Mouse (Mus musculus) stomach, embryonic 15.5 days (tissue): Measurements from ENCODE around the gene Capn8. TPM values are rescaled to one million over a fixed set of nuclear protein-coding genes. Genes with fewer than 3 reads are reported as not detected.
A peak's percentile ranks its signal among the peaks of the same experiment; 100 is the strongest.
"Not testable (repeated sequence)": the region's sequence is repeated elsewhere in the genome, so short reads cannot be mapped to it uniquely, and the experiment has no call there.

Source experiments
- ATAC-seq: fragments of 200-750 bp; cut with Nextera tagmentation; 2 replicates; pipeline ENCODE4 v1.8.0; 2017; ENCODE audit warnings: low read depth, moderate number of reproducible peaks, moderate TSS enrichment; ENCODE audit not compliant: insufficient read depth, low FRiP score
- H3K27ac ChIP-seq: fragments of 300-500 bp; sonication (generic); 2 replicates; pipeline ENCODE4 v1.5.1; 2015; ENCODE audit warnings: mild to moderate bottlenecking, inconsistent platforms
- H3K27me3 ChIP-seq: fragments of 300-500 bp; sonication (generic); replicated peaks from 2 replicates; pipeline ENCODE4 v1.6.1; 2015; ENCODE audit warnings: inconsistent platforms
- H3K36me3 ChIP-seq: fragments of 300-500 bp; sonication (generic); 2 replicates; pipeline ENCODE4 v1.6.1; 2015; ENCODE audit warnings: inconsistent platforms
- H3K4me1 ChIP-seq: fragments of 300-500 bp; sonication (generic); 2 replicates; pipeline ENCODE4 v1.6.1; 2015; ENCODE audit warnings: inconsistent platforms
- H3K4me2 ChIP-seq: fragments of 300-500 bp; sonication (generic); 2 replicates; pipeline ENCODE4 v1.6.1; 2015; ENCODE audit warnings: mild to moderate bottlenecking, inconsistent platforms
- H3K4me3 ChIP-seq: fragments of 300-500 bp; sonication (generic); replicated peaks from 2 replicates; pipeline ENCODE4 v1.5.1; 2015; ENCODE audit warnings: inconsistent platforms
- H3K9ac ChIP-seq: fragments of 300-500 bp; sonication (generic); 2 replicates; pipeline ENCODE4 v1.6.1; 2015; ENCODE audit warnings: inconsistent platforms
- H3K9me3 ChIP-seq: fragments of 300-500 bp; sonication (generic); 2 replicates; pipeline ENCODE4 v1.6.1; 2016; ENCODE audit warnings: inconsistent platforms
- WGBS: fragments of 180-500 bp; shearing (Covaris S2); methylation state at CpG from one replicate; pipeline ENCODE4 v1.1.7; 2015; 5-methylcytosine and 5-hydroxymethylcytosine counted together
- polyA plus RNA-seq: library from polyadenylated mRNA; unstranded; fragments of >200 nt; fragmentation: Nextera tagmentation; extraction: Ambion mirVana; gene quantifications from 2 replicates; pipeline ENCODE4 v1.2.1, GENCODE M21; 2015

Capn8 gene
- polyA plus RNA-seq, 1 experiment from 2014 or later = 2.2 TPM

GRCm38 (mm10) chr1:182629228-182629627, 64.4 kb downstream of the Capn8 start:
- Histone ChIP-seq H3K27ac (no peak overlapping the region), H3K4me3 (no peak overlapping the region), H3K4me1 (no peaks in the 10 kb centered on the region), H3K36me3 (no peaks in the 10 kb centered on the region), H3K9me3 (no peaks in the 10 kb centered on the region), H3K9ac (no peak overlapping the region), H3K27me3 (no peaks in the 10 kb centered on the region), H3K4me2 (no peak overlapping the region)
- WGBS = 84% methylated on average over 4 of the region's 4 CpGs
- ATAC-seq = no peak

- no peaks in the 10 kb centered on the region for H3K27me3 ChIP-seq
- no peaks in the 10 kb centered on the region for H3K36me3 ChIP-seq
- H3K27ac ChIP-seq = no peak overlapping the region
- H3K4me1 ChIP-seq = no peaks in the 10 kb centered on the region
- no peaks in the 10 kb centered on the region for H3K9me3 ChIP-seq
- H3K4me2 ChIP-seq = no peak overlapping the region
- WGBS = 73% methylated on average over 12 of the region's 12 CpGs
- ATAC-seq = no peak; the same call in 1 of the 2 replicates
- no peak overlapping the region for H3K4me3 ChIP-seq
- H3K9ac ChIP-seq = no peak overlapping the region
Observed at GRCm38 (mm10) chr1:182633712-182634294, 69.0 kb downstream of the Capn8 start.

- no peaks in the 10 kb centered on the region; the same call in 1 of the 2 replicates for H3K4me1 ChIP-seq
- H3K27ac ChIP-seq = no peak overlapping the region
- no peaks in the 10 kb centered on the region for H3K27me3 ChIP-seq
- no peak for ATAC-seq
- H3K4me3 ChIP-seq = no peak overlapping the region
- H3K4me2 ChIP-seq = no peak overlapping the region
- no peak overlapping the region for H3K9ac ChIP-seq
- no peaks in the 10 kb centered on the region for H3K9me3 ChIP-seq
- H3K36me3 ChIP-seq = no peaks in the 10 kb centered on the region
- 52% methylated on average over 7 of the region's 7 CpGs for WGBS
Observed at GRCm38 (mm10) chr1:182639016-182639415, 74.2 kb downstream of the Capn8 start.

- Histone ChIP-seq H3K9me3 (no peaks in the 10 kb centered on the region), H3K9ac (no peak overlapping the region), H3K27me3 (no peaks in the 10 kb centered on the region), H3K4me3 (no peak overlapping the region), H3K4me1 (no peaks in the 10 kb centered on the region; the same call in 1 of the 2 replicates), H3K36me3 (no peaks in the 10 kb centered on the region), H3K4me2 (no peak overlapping the region), H3K27ac (no peak overlapping the region)
- WGBS = 84% methylated on average over 5 of the region's 5 CpGs
- ATAC-seq = no peak
Observed at GRCm38 (mm10) chr1:182639456-182639855, 74.6 kb downstream of the Capn8 start.

GRCm38 (mm10) chr1:182640094-182640493, 75.3 kb downstream of the Capn8 start:
- no peak for ATAC-seq
- no peaks in the 10 kb centered on the region for H3K9me3 ChIP-seq
- H3K4me2 ChIP-seq = no peak overlapping the region
- H3K4me3 ChIP-seq = no peak overlapping the region
- no peaks in the 10 kb centered on the region for H3K36me3 ChIP-seq
- H3K4me1 ChIP-seq = peaks cover 4% of the 10 kb centered on the region
- no peaks in the 10 kb centered on the region for H3K27me3 ChIP-seq
- H3K27ac ChIP-seq = no peak overlapping the region
- H3K9ac ChIP-seq = no peak overlapping the region
- 69% methylated on average over 4 of the region's 4 CpGs for WGBS

- no peak overlapping the region for H3K4me2 ChIP-seq
- H3K27me3 ChIP-seq = no peaks in the 10 kb centered on the region
- H3K4me1 ChIP-seq = peaks cover 6% of the 10 kb centered on the region
- ATAC-seq = no peak
- H3K36me3 ChIP-seq = no peaks in the 10 kb centered on the region
- H3K9me3 ChIP-seq = no peaks in the 10 kb centered on the region
- no peak overlapping the region for H3K27ac ChIP-seq
- 50% methylated on average over 2 of the region's 2 CpGs for WGBS
- no peak overlapping the region for H3K9ac ChIP-seq
- H3K4me3 ChIP-seq = no peak overlapping the region
Observed at GRCm38 (mm10) chr1:182642779-182643178, 78.0 kb downstream of the Capn8 start.

GRCm38 (mm10) chr1:182644418-182644817, 79.6 kb downstream of the Capn8 start:
- not testable (repeated sequence) for H3K4me2 ChIP-seq, H3K4me3 ChIP-seq, H3K36me3 ChIP-seq, H3K27me3 ChIP-seq, H3K9me3 ChIP-seq, H3K27ac ChIP-seq, ATAC-seq, H3K9ac ChIP-seq, H3K4me1 ChIP-seq
- 93% methylated on average over 8 of the region's 8 CpGs for WGBS

GRCm38 (mm10) chr1:182645211-182645668, 80.4 kb downstream of the Capn8 start:
- no peak overlapping the region for H3K9ac ChIP-seq
- no peak overlapping the region for H3K27ac ChIP-seq
- ATAC-seq = peak; percentile 50; the same call in 1 of the 2 replicates
- no peak overlapping the region for H3K4me3 ChIP-seq
- no peaks in the 10 kb centered on the region for H3K9me3 ChIP-seq
- no peaks in the 10 kb centered on the region for H3K27me3 ChIP-seq
- WGBS = 24% methylated on average over 6 of the region's 6 CpGs
- H3K36me3 ChIP-seq = no peaks in the 10 kb centered on the region
- no peak overlapping the region for H3K4me2 ChIP-seq
- peaks cover 6% of the 10 kb centered on the region for H3K4me1 ChIP-seq

- Histone ChIP-seq H3K27ac (no peak overlapping the region), H3K4me1 (peaks cover 6% of the 10 kb centered on the region), H3K4me3 (no peak overlapping the region), H3K27me3 (no peaks in the 10 kb centered on the region), H3K9me3 (no peaks in the 10 kb centered on the region), H3K36me3 (no peaks in the 10 kb centered on the region), H3K4me2 (no peak overlapping the region), H3K9ac (no peak overlapping the region)
- WGBS = 63% methylated on average over 3 of the region's 3 CpGs
- no peak for ATAC-seq
Observed at GRCm38 (mm10) chr1:182646796-182647195, 82.0 kb downstream of the Capn8 start.

GRCm38 (mm10) chr1:182657760-182658159, 93.0 kb downstream of the Capn8 start:
- H3K27ac ChIP-seq = no peak overlapping the region
- no peaks in the 10 kb centered on the region for H3K9me3 ChIP-seq
- no peak overlapping the region for H3K4me2 ChIP-seq
- H3K4me3 ChIP-seq = no peak overlapping the region
- no peaks in the 10 kb centered on the region for H3K4me1 ChIP-seq
- no peaks in the 10 kb centered on the region for H3K27me3 ChIP-seq
- no peak for ATAC-seq
- H3K9ac ChIP-seq = no peak overlapping the region
- H3K36me3 ChIP-seq = no peaks in the 10 kb centered on the region
- 25% methylated on average over 6 of the region's 6 CpGs for WGBS

GRCm38 (mm10) chr1:182660365-182660764, 95.6 kb downstream of the Capn8 start:
- Histone ChIP-seq H3K36me3 (no peaks in the 10 kb centered on the region), H3K27me3 (no peaks in the 10 kb centered on the region), H3K9me3 (no peaks in the 10 kb centered on the region), H3K27ac (no peak overlapping the region), H3K4me2 (no peak overlapping the region), H3K4me3 (no peak overlapping the region), H3K4me1 (no peaks in the 10 kb centered on the region), H3K9ac (no peak overlapping the region)
- ATAC-seq = no peak
- WGBS = 54% methylated on average over 7 of the region's 7 CpGs

- WGBS = 56% methylated on average over 11 of the region's 11 CpGs
- no peaks in the 10 kb centered on the region for H3K4me1 ChIP-seq
- no peak overlapping the region for H3K4me2 ChIP-seq
- no peaks in the 10 kb centered on the region for H3K27me3 ChIP-seq
- no peak overlapping the region for H3K27ac ChIP-seq
- ATAC-seq = no peak
- no peaks in the 10 kb centered on the region for H3K9me3 ChIP-seq
- no peak overlapping the region for H3K9ac ChIP-seq
- no peaks in the 10 kb centered on the region for H3K36me3 ChIP-seq
- H3K4me3 ChIP-seq = no peak overlapping the region
Observed at GRCm38 (mm10) chr1:182663671-182664070, 98.9 kb downstream of the Capn8 start.

GRCm38 (mm10) chr1:182664841-182665240, 100.0 kb downstream of the Capn8 start:
- H3K27me3 ChIP-seq = no peaks in the 10 kb centered on the region
- 30% methylated on average over 4 of the region's 4 CpGs for WGBS

More at GRCm38 (mm10) chr1:182664841-182665240, 100.0 kb downstream of the Capn8 start:
- no peaks in the 10 kb centered on the region for H3K4me1 ChIP-seq
- H3K27ac ChIP-seq = no peak overlapping the region
- H3K36me3 ChIP-seq = no peaks in the 10 kb centered on the region
- no peak for ATAC-seq
- H3K4me2 ChIP-seq = no peak overlapping the region
- no peak overlapping the region for H3K4me3 ChIP-seq
- H3K9ac ChIP-seq = no peak overlapping the region
- H3K9me3 ChIP-seq = no peaks in the 10 kb centered on the region
